Mouse (Mus musculus) forebrain, embryonic 15.5 days (tissue): ENCODE data around the gene Arhgef3. TPM values are rescaled to one million over a fixed set of nuclear protein-coding genes. Genes with fewer than 3 reads are reported as not detected.

Source experiments
- ATAC-seq: fragments of 200-750 bp; cut with Nextera tagmentation; replicated peaks from 2 replicates; pipeline ENCODE4 v1.8.0; 2017; ENCODE audit warnings: mild to moderate bottlenecking, moderate TSS enrichment, moderate library complexity
- H3K27ac ChIP-seq: fragments of 300-500 bp; sonication (generic); replicated peaks from 2 replicates; pipeline ENCODE4 v1.5.1; 2015; ENCODE audit warnings: mild to moderate bottlenecking, inconsistent platforms
- H3K27me3 ChIP-seq: fragments of 300-500 bp; sonication (generic); 2 replicates; pipeline ENCODE4 v1.6.1; 2015; ENCODE audit warnings: inconsistent platforms
- H3K36me3 ChIP-seq: fragments of 300-500 bp; sonication (generic); 2 replicates; pipeline ENCODE4 v1.6.1; 2015; ENCODE audit warnings: mild to moderate bottlenecking, inconsistent platforms
- H3K4me1 ChIP-seq: fragments of 300-500 bp; sonication (generic); 2 replicates; pipeline ENCODE4 v1.6.1; 2015; ENCODE audit warnings: inconsistent platforms
- H3K4me2 ChIP-seq: fragments of 300-500 bp; sonication (generic); replicated peaks from 2 replicates; pipeline ENCODE4 v1.6.1; 2015; ENCODE audit warnings: mild to moderate bottlenecking, inconsistent platforms
- H3K4me3 ChIP-seq: fragments of 300-500 bp; sonication (generic); 2 replicates; pipeline ENCODE4 v1.5.1; 2015; ENCODE audit warnings: mild to moderate bottlenecking, inconsistent platforms
- H3K9ac ChIP-seq: fragments of 300-500 bp; sonication (generic); replicated peaks from 2 replicates; pipeline ENCODE4 v1.6.1; 2015; ENCODE audit warnings: mild to moderate bottlenecking, inconsistent platforms
- H3K9me3 ChIP-seq: fragments of 300-500 bp; sonication (generic); 2 replicates; pipeline ENCODE4 v1.6.1; 2016; ENCODE audit warnings: inconsistent platforms
- WGBS: fragments of 180-500 bp; shearing (Covaris S2); methylation state at CpG from one replicate; pipeline ENCODE4 v1.1.7; 2015; ENCODE audit warnings: mixed read lengths; 5-methylcytosine and 5-hydroxymethylcytosine counted together
- polyA plus RNA-seq: library from polyadenylated mRNA; unstranded; fragments of >200 nt; fragmentation: Nextera tagmentation; extraction: Ambion mirVana; gene quantifications from 2 replicates; pipeline ENCODE4 v1.2.1, GENCODE M21; 2015

Gene Arhgef3
- polyA plus RNA-seq, 1 experiment from 2014 or later: 4.9 TPM

- Histone ChIP-seq H3K36me3 (no peaks in the 10 kb centered on the region), H3K4me2 (no peak overlapping the region), H3K27me3 (peaks cover 23% of the 10 kb centered on the region; the same call in 1 of the 2 replicates), H3K4me1 (peaks cover 12% of the 10 kb centered on the region), H3K27ac (no peak overlapping the region), H3K9me3 (no peaks in the 10 kb centered on the region), H3K4me3 (no peak overlapping the region), H3K9ac (no peak overlapping the region)
- no peak for ATAC-seq
- WGBS: 92% methylated on average over 5 of the region's 5 CpGs
Measured at GRCm38 (mm10) chr14:27118546-27118945, 3.8 kb downstream of the Arhgef3 start.

GRCm38 (mm10) chr14:27122646-27123045 lies 7.9 kb downstream of the Arhgef3 start:
- H3K4me3 ChIP-seq: no peak overlapping the region
- no peak overlapping the region for H3K9ac ChIP-seq
- H3K36me3 ChIP-seq: no peaks in the 10 kb centered on the region
- H3K27me3 ChIP-seq: 0 out of 2 replicates have a peak, but pooled peaks cover 6% of the 10 kb centered on the region
- H3K9me3 ChIP-seq: no peaks in the 10 kb centered on the region
- no peak for ATAC-seq
- 82% methylated on average over 3 of the region's 3 CpGs for WGBS
- no peak overlapping the region for H3K27ac ChIP-seq
- no peak overlapping the region for H3K4me2 ChIP-seq
- H3K4me1 ChIP-seq: no peaks in the 10 kb centered on the region

- Histone ChIP-seq H3K36me3 (no peaks in the 10 kb centered on the region), H3K9me3 (no peaks in the 10 kb centered on the region), H3K4me3 (no peak overlapping the region), H3K9ac (no peak overlapping the region), H3K4me1 (no peaks in the 10 kb centered on the region), H3K27ac (no peak overlapping the region), H3K4me2 (no peak overlapping the region), H3K27me3 (no peaks in the 10 kb centered on the region)
- no peak for ATAC-seq
- WGBS: 41% methylated on average over 8 of the region's 8 CpGs
Measured at GRCm38 (mm10) chr14:27123543-27123942, 8.8 kb downstream of the Arhgef3 start.

DNA sequence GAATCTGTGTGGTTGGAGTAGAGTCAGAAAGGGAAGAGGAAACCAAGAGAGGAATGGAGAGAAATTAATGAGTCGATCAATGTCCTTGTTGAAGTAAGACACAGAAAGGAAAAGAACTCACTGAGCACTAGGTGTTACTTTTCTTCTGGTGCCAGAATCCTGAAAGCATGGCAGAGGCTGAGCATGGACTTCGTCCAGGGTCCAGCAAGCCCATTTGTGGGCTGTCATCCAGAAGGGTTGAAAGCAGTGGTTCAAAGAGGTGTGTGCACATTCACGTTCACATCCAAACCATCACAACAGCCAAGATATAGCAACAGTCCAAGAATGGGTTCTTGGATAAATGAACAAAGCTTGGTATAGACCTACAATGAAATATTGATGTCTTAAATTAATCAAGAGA lies 15.3 kb downstream of the Arhgef3 start:
- H3K27me3 ChIP-seq: no peaks in the 10 kb centered on the region
- ATAC-seq: no peak
- 93% methylated on average over 3 of the region's 3 CpGs for WGBS
- no peaks in the 10 kb centered on the region for H3K9me3 ChIP-seq
- H3K4me3 ChIP-seq: no peak overlapping the region
- H3K36me3 ChIP-seq: no peaks in the 10 kb centered on the region
- H3K4me1 ChIP-seq: no peaks in the 10 kb centered on the region
- H3K4me2 ChIP-seq: no peak overlapping the region
- no peak overlapping the region for H3K9ac ChIP-seq
- no peak overlapping the region for H3K27ac ChIP-seq

- Histone ChIP-seq H3K27me3 (no peaks in the 10 kb centered on the region), H3K36me3 (no peaks in the 10 kb centered on the region), H3K4me2 (no peak overlapping the region), H3K4me1 (no peaks in the 10 kb centered on the region), H3K9ac (no peak overlapping the region), H3K9me3 (no peaks in the 10 kb centered on the region), H3K4me3 (no peak overlapping the region), H3K27ac (no peak overlapping the region)
- WGBS: 81% methylated on average over 1 of the region's 1 CpGs
- ATAC-seq: no peak
Measured at GRCm38 (mm10) chr14:27130676-27131075, 16.0 kb downstream of the Arhgef3 start.

GRCm38 (mm10) chr14:27131521-27131920 lies 16.8 kb downstream of the Arhgef3 start:
- H3K27me3 ChIP-seq: no peaks in the 10 kb centered on the region
- H3K9me3 ChIP-seq: no peaks in the 10 kb centered on the region
- H3K4me1 ChIP-seq: no peaks in the 10 kb centered on the region
- 86% methylated on average over 1 of the region's 1 CpGs for WGBS
- no peak overlapping the region for H3K9ac ChIP-seq
- no peak overlapping the region for H3K4me2 ChIP-seq
- H3K27ac ChIP-seq: no peak overlapping the region
- no peaks in the 10 kb centered on the region for H3K36me3 ChIP-seq
- ATAC-seq: no peak
- H3K4me3 ChIP-seq: no peak overlapping the region

- no peak overlapping the region for H3K4me2 ChIP-seq
- H3K36me3 ChIP-seq: no peaks in the 10 kb centered on the region
- no peaks in the 10 kb centered on the region for H3K9me3 ChIP-seq
- no peaks in the 10 kb centered on the region for H3K27me3 ChIP-seq
- 82% methylated on average over 9 of the region's 9 CpGs for WGBS
- no peak overlapping the region for H3K9ac ChIP-seq
- H3K27ac ChIP-seq: no peak overlapping the region
- ATAC-seq: no peak
- H3K4me3 ChIP-seq: no peak overlapping the region
- no peaks in the 10 kb centered on the region for H3K4me1 ChIP-seq
Measured at GRCm38 (mm10) chr14:27138891-27139290, 24.2 kb downstream of the Arhgef3 start.

GRCm38 (mm10) chr14:27139968-27140367 lies 25.3 kb downstream of the Arhgef3 start:
- H3K27me3 ChIP-seq: no peaks in the 10 kb centered on the region
- H3K9ac ChIP-seq: no peak overlapping the region
- no peaks in the 10 kb centered on the region for H3K36me3 ChIP-seq
- H3K9me3 ChIP-seq: no peaks in the 10 kb centered on the region
- ATAC-seq: no peak
- WGBS: 87% methylated on average over 3 of the region's 3 CpGs
- no peak overlapping the region for H3K27ac ChIP-seq
- H3K4me1 ChIP-seq: no peaks in the 10 kb centered on the region
- no peak overlapping the region for H3K4me2 ChIP-seq
- H3K4me3 ChIP-seq: no peak overlapping the region

DNA sequence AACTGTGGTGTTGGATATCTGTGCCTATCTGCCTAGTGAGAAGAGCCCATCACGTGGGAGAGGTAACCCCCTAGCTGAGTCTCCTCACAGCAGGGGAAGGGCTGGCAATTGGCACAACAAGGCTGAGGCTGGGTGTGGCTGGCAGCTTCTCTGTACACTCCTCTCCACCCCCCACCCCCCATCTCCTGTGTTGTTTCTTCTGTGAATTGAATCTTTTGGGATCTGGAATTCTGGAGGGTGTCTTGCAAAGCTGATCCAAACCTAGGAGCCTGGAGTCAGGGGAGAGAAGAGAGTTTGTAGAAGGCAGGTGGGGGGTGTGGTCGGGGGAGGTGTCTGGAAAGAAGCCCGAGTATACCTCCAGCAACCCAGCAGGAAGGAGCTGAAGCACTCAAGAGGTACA lies 26.8 kb downstream of the Arhgef3 start:
- ATAC-seq: no peak
- Histone ChIP-seq H3K9me3 (no peaks in the 10 kb centered on the region), H3K9ac (no peak overlapping the region), H3K4me1 (no peaks in the 10 kb centered on the region), H3K4me3 (no peak overlapping the region), H3K27ac (no peak overlapping the region), H3K27me3 (no peaks in the 10 kb centered on the region), H3K4me2 (no peak overlapping the region), H3K36me3 (no peaks in the 10 kb centered on the region)
- 21% methylated on average over 3 of the region's 3 CpGs for WGBS

DNA sequence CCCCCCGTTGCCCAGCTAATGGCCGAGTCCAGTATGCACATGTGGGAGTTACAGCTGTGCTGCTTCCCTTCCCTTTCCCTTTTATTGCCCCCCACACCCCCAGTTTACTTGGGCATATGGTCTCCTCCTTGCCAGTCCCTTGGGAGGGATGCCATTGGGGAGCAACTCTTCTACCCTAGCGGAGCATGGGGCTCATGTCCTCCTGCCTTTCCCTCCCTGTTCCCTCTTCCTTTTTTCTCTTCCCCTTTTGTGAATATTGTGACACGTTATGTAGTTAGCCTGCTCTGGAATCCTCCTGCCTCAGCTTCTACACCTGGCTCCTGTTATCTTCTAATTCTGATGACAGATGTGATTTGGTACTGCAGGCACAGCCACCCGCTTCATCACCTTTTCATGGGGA lies 28.0 kb downstream of the Arhgef3 start:
- H3K27me3 ChIP-seq: no peaks in the 10 kb centered on the region
- WGBS: 91% methylated on average over 5 of the region's 5 CpGs
- no peaks in the 10 kb centered on the region for H3K36me3 ChIP-seq
- H3K9ac ChIP-seq: no peak overlapping the region
- H3K4me1 ChIP-seq: no peaks in the 10 kb centered on the region
- no peak overlapping the region for H3K4me3 ChIP-seq
- H3K27ac ChIP-seq: no peak overlapping the region
- no peak overlapping the region for H3K4me2 ChIP-seq
- no peak for ATAC-seq
- H3K9me3 ChIP-seq: no peaks in the 10 kb centered on the region

DNA sequence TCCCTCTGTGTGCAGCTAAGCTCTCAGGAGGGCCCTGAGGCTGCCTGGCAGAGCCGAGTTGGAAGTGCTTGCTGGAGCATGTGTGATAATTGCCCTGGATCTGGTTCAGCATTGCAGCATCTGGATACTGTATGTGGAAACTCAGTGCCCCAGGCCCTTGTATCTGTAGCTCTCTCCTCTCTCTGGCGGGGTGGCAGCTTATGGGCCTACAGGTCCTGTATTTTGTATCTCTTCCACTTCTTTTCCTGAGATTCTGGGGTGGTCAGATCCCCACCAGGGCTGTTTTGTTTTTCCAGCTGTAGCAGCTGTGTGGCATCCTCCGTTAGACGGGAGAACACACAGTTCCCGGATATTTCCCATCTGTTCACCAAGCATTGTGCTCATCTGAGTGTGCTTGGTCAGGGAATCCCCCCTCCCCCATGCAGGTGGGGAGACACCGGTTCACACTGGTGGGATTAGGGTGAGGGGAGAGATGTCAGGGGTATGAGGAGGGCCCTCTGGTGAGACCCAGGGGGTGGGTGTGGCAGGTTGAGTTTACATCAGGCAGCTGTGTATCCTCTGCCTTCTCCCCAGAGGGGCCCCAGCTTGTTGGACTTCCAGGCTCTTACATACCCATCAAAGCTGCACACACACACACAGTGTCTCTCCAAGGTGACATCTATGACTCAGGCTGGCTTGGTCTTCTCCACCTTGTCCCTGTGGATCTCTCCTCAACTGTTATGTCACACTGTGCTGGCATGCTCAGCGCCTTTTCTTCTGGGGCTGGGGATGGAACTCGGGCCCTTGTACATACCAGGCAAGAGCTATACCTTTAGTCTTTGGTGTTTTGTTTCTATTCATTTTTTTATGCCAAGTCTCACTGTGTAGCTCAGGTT lies 30.7 kb downstream of the Arhgef3 start:
- no peaks in the 10 kb centered on the region for H3K4me1 ChIP-seq
- H3K27me3 ChIP-seq: no peaks in the 10 kb centered on the region
- ATAC-seq: no peak
- no peaks in the 10 kb centered on the region for H3K36me3 ChIP-seq
- no peak overlapping the region for H3K4me2 ChIP-seq
- no peaks in the 10 kb centered on the region for H3K9me3 ChIP-seq
- H3K27ac ChIP-seq: no peak overlapping the region
- H3K9ac ChIP-seq: no peak overlapping the region
- 67% methylated on average over 8 of the region's 8 CpGs for WGBS
- H3K4me3 ChIP-seq: no peak overlapping the region

- no peak for ATAC-seq
Measured at GRCm38 (mm10) chr14:27147726-27148125, 33.0 kb downstream of the Arhgef3 start.

DNA sequence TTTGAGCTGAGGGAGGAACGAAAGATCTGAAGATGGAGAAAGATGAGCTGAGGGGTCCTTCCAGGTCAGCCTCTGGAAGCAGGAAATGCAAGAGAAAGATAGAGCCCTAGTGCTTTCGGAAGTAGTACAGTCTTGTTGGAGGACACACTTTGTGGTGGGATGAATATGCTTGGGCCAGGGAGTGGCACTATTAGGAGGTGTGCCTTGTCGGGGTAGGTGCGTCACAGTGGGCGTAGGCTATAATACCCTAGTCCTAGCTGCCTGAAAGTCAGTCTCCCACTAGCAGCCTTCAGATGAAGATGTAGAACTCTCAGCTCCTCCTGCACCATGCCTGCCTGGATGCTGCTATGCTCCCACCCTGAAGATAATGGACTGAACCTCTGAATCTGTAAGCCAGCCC lies 34.7 kb downstream of the Arhgef3 start:
- Histone ChIP-seq H3K27me3 (no peaks in the 10 kb centered on the region), H3K4me2 (no peak overlapping the region), H3K27ac (no peak overlapping the region), H3K9ac (no peak overlapping the region), H3K9me3 (no peaks in the 10 kb centered on the region), H3K4me3 (no peak overlapping the region), H3K36me3 (no peaks in the 10 kb centered on the region), H3K4me1 (no peaks in the 10 kb centered on the region)
- no peak for ATAC-seq
- 90% methylated on average over 5 of the region's 5 CpGs for WGBS

More at GRCm38 (mm10) chr14:27147726-27148125, 33.0 kb downstream of the Arhgef3 start:
- H3K9me3 ChIP-seq: no peaks in the 10 kb centered on the region
- H3K36me3 ChIP-seq: no peaks in the 10 kb centered on the region
- 95% methylated on average over 7 of the region's 7 CpGs for WGBS
- H3K27me3 ChIP-seq: no peaks in the 10 kb centered on the region
- no peak overlapping the region for H3K4me2 ChIP-seq
- H3K4me3 ChIP-seq: no peak overlapping the region
- no peak overlapping the region for H3K9ac ChIP-seq
- H3K4me1 ChIP-seq: no peaks in the 10 kb centered on the region
- no peak overlapping the region for H3K27ac ChIP-seq
